Mouse (Mus musculus) liver, postnatal 0 days (tissue): ENCODE data around the gene Gcdh. TPM values are rescaled to one million over a fixed set of nuclear protein-coding genes. Genes with fewer than 3 reads are reported as not detected.

Experiments
- ATAC-seq: fragments of 200-750 bp; cut with Nextera tagmentation; 2 replicates; pipeline ENCODE4 v1.8.0; 2017; ENCODE audit warnings: mild to moderate bottlenecking, moderate library complexity
- DNase-seq: peaks from one replicate; pipeline ENCODE4 v3.0.0-alpha.2; 2016
- H3K27ac ChIP-seq: fragments of 300-500 bp; sonication (generic); 2 replicates; pipeline ENCODE4 v1.5.1; 2014; ENCODE audit warnings: antibody characterized with exemption, moderate library complexity, mild to moderate bottlenecking, low read depth
- H3K27me3 ChIP-seq: fragments of 300-500 bp; sonication (generic); 2 replicates; pipeline ENCODE4 v1.6.1; 2014; ENCODE audit warnings: low read length, control low read depth, mixed read lengths; ENCODE audit not compliant: insufficient read depth
- H3K36me3 ChIP-seq: fragments of 300-500 bp; sonication (generic); replicated peaks from 2 replicates; pipeline ENCODE4 v1.6.1; 2014; ENCODE audit warnings: mild to moderate bottlenecking, control low read depth, low read length, moderate library complexity, mixed read lengths; ENCODE audit not compliant: insufficient read depth
- H3K4me1 ChIP-seq: fragments of 300-500 bp; sonication (generic); 2 replicates; pipeline ENCODE4 v1.6.1; 2014; ENCODE audit warnings: antibody characterized with exemption, mild to moderate bottlenecking, control low read depth; ENCODE audit not compliant: insufficient read depth
- H3K4me2 ChIP-seq: fragments of 300-500 bp; sonication (generic); 2 replicates; pipeline ENCODE4 v1.6.1; 2014; ENCODE audit warnings: low read depth, mild to moderate bottlenecking, low read length, moderate library complexity, mixed read lengths
- H3K4me3 ChIP-seq: fragments of 300-500 bp; sonication (generic); 2 replicates; pipeline ENCODE4 v1.5.1; 2014; ENCODE audit warnings: low read depth, low read length
- H3K9ac ChIP-seq: fragments of 300-500 bp; sonication (generic); replicated peaks from 2 replicates; pipeline ENCODE4 v1.6.1; 2014; ENCODE audit warnings: mild to moderate bottlenecking, moderate library complexity
- H3K9me3 ChIP-seq: fragments of 300-500 bp; sonication (generic); 2 replicates; pipeline ENCODE4 v1.6.1; 2016; ENCODE audit warnings: mild to moderate bottlenecking, control low read depth, low read length, mixed read lengths
- CTCF ChIP-seq: sonication (generic); IDR thresholded peaks from 2 replicates; pipeline ENCODE4 v1.5.1; 2016; ENCODE audit warnings: antibody characterized with exemption, low read depth
- EP300 ChIP-seq: IDR thresholded peaks from 2 replicates; pipeline ENCODE4 v1.6.1; 2016; ENCODE audit warnings: antibody characterized with exemption, low read depth, mild to moderate bottlenecking
- WGBS: fragments of 180-500 bp; shearing (Covaris S2); extraction: QIAGEN DNeasy Blood & Tissue Kit; methylation state at CpG from one replicate; pipeline ENCODE4 v1.1.7; 2014; ENCODE audit not compliant: insufficient replicate concordance; 5-methylcytosine and 5-hydroxymethylcytosine counted together
- polyA plus RNA-seq: library from polyadenylated mRNA; unstranded; fragments of >200 nt; fragmentation: Nextera tagmentation; extraction: Ambion mirVana; gene quantifications from 2 replicates; pipeline ENCODE4 v1.2.1, GENCODE M21; 2015

Gene Gcdh
- polyA plus RNA-seq, 1 experiment from 2014 or later, result 139 TPM

GRCm38 (mm10) chr8:84902367-84902919 lies 8.7 kb upstream of the Gcdh start:
- peaks cover 19% of the 10 kb centered on the region for H3K4me1 ChIP-seq
- TF ChIP-seq CTCF (no peak), EP300 (no peak)
- peak; percentile 49 for DNase-seq

GRCm38 (mm10) chr8:84901752-84902151 lies 8.0 kb upstream of the Gcdh start, which contains the start of gene Klf1:
TSS of gene Klf1 (plus strand) at chr8:84901928.
- peak within 1 kb of the TSS; percentile 90 for H3K4me2 ChIP-seq

More at GRCm38 (mm10) chr8:84902367-84902919, 8.7 kb upstream of the Gcdh start:
- Histone ChIP-seq H3K4me2 (peak overlapping the region; percentile 90), H3K27me3 (no peaks in the 10 kb centered on the region), H3K9ac (peak overlapping the region; percentile 98), H3K36me3 (peaks cover 21% of the 10 kb centered on the region), H3K9me3 (no peaks in the 10 kb centered on the region), H3K27ac (peak overlapping the region; percentile 95), H3K4me3 (peak overlapping the region; percentile 93)
- WGBS, result 6% methylated on average over 24 of the region's 24 CpGs
- ATAC-seq, result no peak

GRCm38 (mm10) chr8:84901071-84901470 lies 7.3 kb upstream of the Gcdh start:
- H3K36me3 ChIP-seq, result peaks cover 21% of the 10 kb centered on the region
- H3K9ac ChIP-seq, result peak overlapping the region; percentile 98
- H3K4me2 ChIP-seq, result peak overlapping the region; percentile 90
- peak overlapping the region; percentile 95 for H3K27ac ChIP-seq
- peaks cover 19% of the 10 kb centered on the region for H3K4me1 ChIP-seq
- ATAC-seq (peak; percentile 66), DNase-seq (peak; percentile 78)
- no peaks in the 10 kb centered on the region for H3K27me3 ChIP-seq
- H3K9me3 ChIP-seq, result no peaks in the 10 kb centered on the region
- 48% methylated on average over 4 of the region's 4 CpGs for WGBS
- peak overlapping the region; percentile 93 for H3K4me3 ChIP-seq
- TF ChIP-seq EP300 (peak; percentile 94), CTCF (no peak)

More at GRCm38 (mm10) chr8:84901752-84902151, 8.0 kb upstream of the Gcdh start, which contains the start of gene Klf1:
- Histone ChIP-seq H3K36me3 (peaks cover 21% of the 10 kb centered on the region), H3K4me3 (peak within 1 kb of the TSS; percentile 93), H3K27ac (peak within 1 kb of the TSS; percentile 95), H3K9me3 (no peaks in the 10 kb centered on the region), H3K4me1 (peaks cover 19% of the 10 kb centered on the region), H3K27me3 (no peaks in the 10 kb centered on the region), H3K9ac (peak within 1 kb of the TSS; percentile 98)
- DNase-seq (peak; percentile 60), ATAC-seq (peak; percentile 48)
- 57% methylated on average over 3 of the region's 3 CpGs for WGBS
- TF ChIP-seq CTCF (no peak), EP300 (peak; percentile 93)

GRCm38 (mm10) chr8:84895963-84896362 lies 2.2 kb upstream of the Gcdh start:
- Histone ChIP-seq H3K4me2 (no peak overlapping the region), H3K36me3 (0 out of 2 replicates have a peak, but pooled peaks cover 2% of the 10 kb centered on the region), H3K4me1 (peaks cover 27% of the 10 kb centered on the region), H3K4me3 (no peak overlapping the region), H3K9ac (no peak overlapping the region), H3K27ac (no peak overlapping the region), H3K27me3 (no peaks in the 10 kb centered on the region), H3K9me3 (no peaks in the 10 kb centered on the region)
- ATAC-seq (no peak), DNase-seq (no peak)
- 88% methylated on average over 5 of the region's 5 CpGs for WGBS
- no peak for TF ChIP-seq EP300
- TF ChIP-seq CTCF, result no peak

GRCm38 (mm10) chr8:84892993-84893708 lies 570 bp downstream of the Gcdh start:
- peak; percentile 43 for DNase-seq
- peak overlapping the region; percentile 75 for H3K4me3 ChIP-seq
- H3K27ac ChIP-seq, result peak overlapping the region; percentile 98
- TF ChIP-seq EP300 (no peak), CTCF (no peak)
- no peaks in the 10 kb centered on the region for H3K9me3 ChIP-seq
- H3K4me1 ChIP-seq, result peaks cover 13% of the 10 kb centered on the region
- peak overlapping the region; percentile 98 for H3K4me2 ChIP-seq
- peaks cover 17% of the 10 kb centered on the region for H3K36me3 ChIP-seq
- peak; percentile 66 for ATAC-seq
- 12% methylated on average over 31 of the region's 31 CpGs for WGBS
- H3K9ac ChIP-seq, result peak overlapping the region; percentile 87
- H3K27me3 ChIP-seq, result no peaks in the 10 kb centered on the region

GRCm38 (mm10) chr8:84889141-84889540 lies 4.6 kb downstream of the Gcdh start:
- ATAC-seq, result no peak
- H3K27ac ChIP-seq, result no peak overlapping the region
- no peak for DNase-seq
- H3K9ac ChIP-seq, result no peak overlapping the region
- no peak for TF ChIP-seq CTCF
- TF ChIP-seq EP300, result no peak
- no peak overlapping the region for H3K4me3 ChIP-seq
- peaks cover 13% of the 10 kb centered on the region for H3K4me1 ChIP-seq
- peaks cover 45% of the 10 kb centered on the region for H3K36me3 ChIP-seq
- no peaks in the 10 kb centered on the region for H3K27me3 ChIP-seq
- no peak overlapping the region for H3K4me2 ChIP-seq
- no peaks in the 10 kb centered on the region for H3K9me3 ChIP-seq
- WGBS, result 100% methylated on average over 1 of the region's 1 CpGs
